In genomic region chr14:21087390-21088060, GRCm38 (mm10) we compare ENCODE assay signal across 9 mouse cellular contexts. TPM values are rescaled to one million over a fixed set of nuclear protein-coding genes. Genes with fewer than 3 reads are reported as not detected.
A peak's percentile ranks its signal among the peaks of the same experiment; 100 is the strongest.
DNase-seq lines count a peak whose midpoint lies in the region; ATAC-seq and TF ChIP-seq lines count a peak whose summit lies in the region.
"Had no signal": no experiment of that assay in that cellular context is flagged by ENCODE, and none has a peak within 500 bp of the region (broad histone marks: within the 10 kb centered on the region; RNA-seq: fewer than 3 reads in every experiment).

No protein-coding gene starts in this region.

- no peak for TF ChIP-seq CTCF in forebrain, postnatal 0 days (IDR thresholded peaks at IDR 0.05; ENCODE audit: low read depth)
- TF ChIP-seq CTCF in lung, adult 2 months (IDR thresholded peaks at IDR 0.05; ENCODE audit: insufficient read depth, low read length): no peak

- H3K4me2 ChIP-seq in forebrain, postnatal 0 days (ENCODE audit: low read depth): no peak overlapping the region
- H3K4me2 ChIP-seq in forebrain, embryonic 13.5 days: no peak overlapping the region
- no peak overlapping the region for H3K4me2 ChIP-seq in lung, embryonic 15.5 days
- H3K4me2 ChIP-seq in kidney, embryonic 16.5 days (replicated peaks; ENCODE audit: low read depth, low read length): no peak overlapping the region
- H3K4me2 ChIP-seq in stomach, embryonic 14.5 days (replicated peaks; ENCODE audit: low read depth, low read length): no peak overlapping the region

- no peaks in the 10 kb centered on the region for H3K36me3 ChIP-seq in forebrain, postnatal 0 days (ENCODE audit: insufficient read depth)
- no peaks in the 10 kb centered on the region for H3K36me3 ChIP-seq in forebrain, embryonic 13.5 days (ENCODE audit: poor library complexity, severe bottlenecking)
- no peaks in the 10 kb centered on the region for H3K36me3 ChIP-seq in lung, embryonic 15.5 days
- H3K36me3 ChIP-seq in kidney, embryonic 16.5 days (ENCODE audit: insufficient read depth, low read length): 0 out of 2 replicates have a peak, but pooled peaks cover 2% of the 10 kb centered on the region
- no peaks in the 10 kb centered on the region for H3K36me3 ChIP-seq in stomach, embryonic 14.5 days (ENCODE audit: control insufficient read depth, insufficient read depth, low read length)

- no peaks in the 10 kb centered on the region for H3K27me3 ChIP-seq in forebrain, postnatal 0 days (ENCODE audit: insufficient read depth, low read length)
- no peaks in the 10 kb centered on the region for H3K27me3 ChIP-seq in forebrain, embryonic 13.5 days
- H3K27me3 ChIP-seq in lung, embryonic 15.5 days: no peaks in the 10 kb centered on the region
- H3K27me3 ChIP-seq in kidney, embryonic 16.5 days (ENCODE audit: insufficient read depth, low read length): no peaks in the 10 kb centered on the region
- no peaks in the 10 kb centered on the region for H3K27me3 ChIP-seq in stomach, embryonic 14.5 days (ENCODE audit: control insufficient read depth, insufficient read depth, low read length)

- no peak for ATAC-seq in forebrain, postnatal 0 days
- no peak for ATAC-seq in forebrain, embryonic 13.5 days
- no peak for ATAC-seq in lung, embryonic 15.5 days (ENCODE audit: borderline replicate concordance, extremely low read depth, low FRiP score, low TSS enrichment)
- ATAC-seq in kidney, embryonic 16.5 days (ENCODE audit: low FRiP score, low TSS enrichment): no peak
- no peak for ATAC-seq in stomach, embryonic 14.5 days (ENCODE audit: insufficient number of reproducible peaks, insufficient read depth, low FRiP score, low read depth)

- DNase-seq in forebrain, postnatal 0 days: no peak
- no peak for DNase-seq in lung, adult 2 months
- no peak for DNase-seq in thymus, postnatal 25 days
- no peak for DNase-seq in urinary bladder, postnatal 36 days (ENCODE audit: low spot score in 2 of 2)
- DNase-seq: cerebellum, adult 11-12 months had no signal

- WGBS in forebrain, postnatal 0 days: 72% methylated on average over 4 of the region's 4 CpGs
- 77% methylated on average over 4 of the region's 4 CpGs for WGBS in forebrain, embryonic 13.5 days
- 49% methylated on average over 4 of the region's 4 CpGs for WGBS in lung, embryonic 15.5 days
- 51% methylated on average over 4 of the region's 4 CpGs for WGBS in lung, adult 2 months
- WGBS in kidney, embryonic 16.5 days: 61% methylated on average over 4 of the region's 4 CpGs
- WGBS in stomach, embryonic 14.5 days: 41% methylated on average over 4 of the region's 4 CpGs

- H3K9ac ChIP-seq in forebrain, postnatal 0 days: no peak overlapping the region
- no peak overlapping the region for H3K9ac ChIP-seq in forebrain, embryonic 13.5 days
- H3K9ac ChIP-seq in lung, embryonic 15.5 days: no peak overlapping the region
- H3K9ac ChIP-seq in kidney, embryonic 16.5 days (replicated peaks; ENCODE audit: low read length): 0 out of 2 replicates have a peak overlapping the region, but pooled peaks have one; percentile 12
- H3K9ac ChIP-seq in stomach, embryonic 14.5 days (replicated peaks; ENCODE audit: low read depth, low read length): 0 out of 2 replicates have a peak overlapping the region, but pooled peaks have one; percentile 10

- H3K9me3 ChIP-seq in forebrain, postnatal 0 days (ENCODE audit: low read length): no peaks in the 10 kb centered on the region
- no peaks in the 10 kb centered on the region for H3K9me3 ChIP-seq in forebrain, embryonic 13.5 days (replicated peaks)
- no peaks in the 10 kb centered on the region for H3K9me3 ChIP-seq in lung, embryonic 15.5 days
- no peaks in the 10 kb centered on the region for H3K9me3 ChIP-seq in kidney, embryonic 16.5 days (ENCODE audit: low read length)
- no peaks in the 10 kb centered on the region for H3K9me3 ChIP-seq in stomach, embryonic 14.5 days (ENCODE audit: control insufficient read depth, low read depth, low read length)

- no peak for TF ChIP-seq POLR2A in lung, adult 2 months (IDR thresholded peaks at IDR 0.05; ENCODE audit: borderline replicate concordance, extremely low read depth, low read depth, low read length)

- H3K4me3 ChIP-seq in forebrain, postnatal 0 days (ENCODE audit: low read depth, low read length): no peak overlapping the region
- no peak overlapping the region for H3K4me3 ChIP-seq in forebrain, embryonic 13.5 days
- H3K4me3 ChIP-seq in lung, embryonic 15.5 days: no peak overlapping the region
- no peak overlapping the region for H3K4me3 ChIP-seq in lung, adult 2 months (replicated peaks; ENCODE audit: extremely low read depth, low read depth, low read length)
- no peak overlapping the region for H3K4me3 ChIP-seq in kidney, embryonic 16.5 days (ENCODE audit: low read length)
- no peak overlapping the region for H3K4me3 ChIP-seq in stomach, embryonic 14.5 days (ENCODE audit: low read depth, low read length)

- H3K4me1 ChIP-seq in forebrain, postnatal 0 days (ENCODE audit: insufficient read depth): no peaks in the 10 kb centered on the region
- H3K4me1 ChIP-seq in forebrain, embryonic 13.5 days: 0 out of 2 replicates have a peak, but pooled peaks cover 9% of the 10 kb centered on the region
- H3K4me1 ChIP-seq in lung, embryonic 15.5 days: peaks cover 42% of the 10 kb centered on the region
- H3K4me1 ChIP-seq in lung, adult 2 months (ENCODE audit: control insufficient read depth, insufficient read depth, low read length): peaks cover 11% of the 10 kb centered on the region
- peaks cover 18% of the 10 kb centered on the region for H3K4me1 ChIP-seq in kidney, embryonic 16.5 days (ENCODE audit: insufficient read depth, low read length)
- H3K4me1 ChIP-seq in stomach, embryonic 14.5 days (ENCODE audit: control insufficient read depth, insufficient read depth, low read length): peaks cover 20% of the 10 kb centered on the region

- 0 out of 2 replicates have a peak overlapping the region, but pooled peaks have one; percentile 30 for H3K27ac ChIP-seq in forebrain, postnatal 0 days (ENCODE audit: low read depth, low read length)
- H3K27ac ChIP-seq in forebrain, embryonic 13.5 days: no peak overlapping the region
- H3K27ac ChIP-seq in lung, embryonic 15.5 days: peak overlapping the region; percentile 66; the same call in 1 of the 2 replicates
- peak overlapping the region; percentile 51 for H3K27ac ChIP-seq in kidney, embryonic 16.5 days (ENCODE audit: low read length)
- H3K27ac ChIP-seq in stomach, embryonic 14.5 days (ENCODE audit: low read length): peak overlapping the region; percentile 67

RNA-seq across cellular contexts. Expression of gene Adk, which starts 35.2 kb away (rescaled TPM):
- total RNA-seq in forebrain, postnatal 0 days (2014; rRNA removed): 54.8 and 55.5 TPM in 2 replicates
- 66.7 and 71.5 TPM in 2 replicates for polyA plus RNA-seq in forebrain, postnatal 0 days (2015; fragmentation: Nextera tagmentation; extraction: Ambion mirVana)
- 104 and 105 TPM in 2 replicates for polyA plus RNA-seq in forebrain, embryonic 13.5 days (2015; fragmentation: Nextera tagmentation; extraction: Ambion mirVana)
- 197 and 203 TPM in 2 replicates for polyA plus RNA-seq in lung, embryonic 15.5 days (2015; fragmentation: Nextera tagmentation; extraction: Ambion mirVana)
- 34.8 and 54.0 TPM in 2 replicates for polyA plus RNA-seq in lung, adult 2 months (2012; rRNA removed)
- 158 and 167 TPM in 2 replicates for polyA plus RNA-seq in kidney, embryonic 16.5 days (2015; fragmentation: Nextera tagmentation; extraction: Ambion mirVana)
- polyA plus RNA-seq in stomach, embryonic 14.5 days (2014; fragmentation: Nextera tagmentation; extraction: Ambion mirVana): 139 and 145 TPM in 2 replicates

RNA-seq across cellular contexts. Expression of gene Ap3m1, which starts 35.2 kb away (rescaled TPM):
- 50.6 and 81.7 TPM in 2 replicates for total RNA-seq in forebrain, postnatal 0 days (2014; rRNA removed)
- polyA plus RNA-seq in forebrain, postnatal 0 days (2015; fragmentation: Nextera tagmentation; extraction: Ambion mirVana): 59.0 and 63.9 TPM in 2 replicates
- polyA plus RNA-seq in forebrain, embryonic 13.5 days (2015; fragmentation: Nextera tagmentation; extraction: Ambion mirVana): 107 and 125 TPM in 2 replicates
- 68.8 and 77.8 TPM in 2 replicates for polyA plus RNA-seq in lung, embryonic 15.5 days (2015; fragmentation: Nextera tagmentation; extraction: Ambion mirVana)
- 16.2 and 30.1 TPM in 2 replicates for polyA plus RNA-seq in lung, adult 2 months (2012; rRNA removed)
- 79.1 and 82.5 TPM in 2 replicates for polyA plus RNA-seq in kidney, embryonic 16.5 days (2015; fragmentation: Nextera tagmentation; extraction: Ambion mirVana)
- polyA plus RNA-seq in stomach, embryonic 14.5 days (2014; fragmentation: Nextera tagmentation; extraction: Ambion mirVana): 78.1 and 85.3 TPM in 2 replicates

Comparison
In these comparisons a context has a peak if more than half of its experiments do, and no peak if none do; other contexts are left out.
1. H3K9ac ChIP-seq: peak in kidney, embryonic 16.5 days (single experiment) and stomach, embryonic 14.5 days (single experiment); none in forebrain, postnatal 0 days (single experiment), forebrain, embryonic 13.5 days (single experiment) and lung, embryonic 15.5 days (single experiment).